ENCODE assay signal across 17 mouse cellular contexts in the genomic region with DNA sequence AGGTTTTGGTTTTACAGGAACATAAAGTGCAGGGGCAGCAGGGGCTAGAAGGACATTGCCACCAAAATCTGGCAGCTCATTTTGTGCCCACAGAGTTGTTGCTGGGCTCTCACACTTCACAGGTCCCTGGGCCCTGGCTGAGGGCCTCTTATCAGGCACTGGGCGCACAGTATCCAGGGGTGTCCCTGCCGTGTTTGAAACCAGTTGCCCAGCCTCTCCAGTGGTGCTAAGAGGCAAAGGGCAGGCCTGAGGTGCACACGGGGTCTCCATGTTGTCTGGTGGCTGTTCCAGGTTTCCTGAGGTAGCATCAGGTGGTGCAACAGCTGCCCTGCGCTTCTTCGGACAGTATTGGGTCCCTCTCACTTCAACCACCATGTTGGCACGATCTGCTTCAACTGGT.
"Had no signal": no experiment of that assay in that cellular context is flagged by ENCODE, and none has a peak within 500 bp of the region (broad histone marks: within the 10 kb centered on the region; RNA-seq: fewer than 3 reads in every experiment).

No protein-coding gene starts in this region.

- H3K9me3 ChIP-seq: lung, embryonic 15.5 days; megakaryocyte, embryonic 14.5 days; midbrain, embryonic 13.5 days; midbrain, embryonic 15.5 days; neural tube, embryonic 12.5 days; stomach, embryonic 15.5 days had no signal

- DNase-seq: liver, postnatal 0 days; lung, adult 2 months; lung, postnatal 14 days; lung, postnatal 36 days; right cerebral cortex, postnatal 14 days; thymus, adult 18-20 months; thymus, postnatal 14 days; thymus, postnatal 36 days had no signal

- H3K9ac ChIP-seq: liver, postnatal 0 days; lung, embryonic 15.5 days; midbrain, embryonic 13.5 days; midbrain, embryonic 15.5 days; neural tube, embryonic 12.5 days; stomach, embryonic 15.5 days had no signal

- H3K27ac ChIP-seq: lung, embryonic 15.5 days; macrophage; midbrain, embryonic 13.5 days; midbrain, embryonic 15.5 days; neural tube, embryonic 12.5 days; stomach, embryonic 15.5 days had no signal

- H3K4me2 ChIP-seq: lung, embryonic 15.5 days; midbrain, embryonic 11.5 days; midbrain, embryonic 13.5 days; midbrain, embryonic 15.5 days; neural tube, embryonic 12.5 days; stomach, embryonic 15.5 days had no signal

- H3K4me3 ChIP-seq: lung, embryonic 15.5 days; megakaryocyte, embryonic 14.5 days; midbrain, embryonic 13.5 days; midbrain, embryonic 15.5 days; neural tube, embryonic 12.5 days; stomach, embryonic 15.5 days had no signal

- H3K27me3 ChIP-seq: lung, embryonic 15.5 days; megakaryocyte, embryonic 14.5 days; midbrain, embryonic 13.5 days; midbrain, embryonic 15.5 days; neural tube, embryonic 12.5 days; stomach, embryonic 15.5 days had no signal

- ATAC-seq: liver, postnatal 0 days; lung, postnatal 0 days; midbrain, embryonic 13.5 days; midbrain, embryonic 15.5 days had no signal
